ENCODE assay signal across 19 mouse cellular contexts in the genomic region with DNA sequence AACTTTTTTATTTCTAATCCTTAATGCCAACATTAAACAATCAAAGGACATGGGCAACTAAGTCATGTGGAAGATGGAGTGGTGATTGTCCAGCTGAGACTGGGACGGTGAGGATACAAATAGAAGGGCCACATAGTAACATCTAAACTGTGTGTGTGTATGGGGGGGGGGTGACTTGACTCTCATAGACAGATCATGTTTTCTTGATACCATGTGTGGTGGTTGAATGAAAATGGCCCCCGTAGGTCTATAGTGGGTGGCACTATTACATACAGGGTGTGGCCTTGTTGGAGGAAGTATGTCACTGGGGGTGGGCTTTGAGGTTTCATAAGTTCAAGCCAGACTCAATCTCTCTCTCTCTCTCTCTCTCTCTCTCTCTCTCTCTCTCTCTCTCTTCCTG.
DNase-seq lines count a peak whose midpoint lies in the region; ATAC-seq and TF ChIP-seq lines count a peak whose summit lies in the region.
"Had no signal": no experiment of that assay in that cellular context is flagged by ENCODE, and none has a peak within 500 bp of the region (broad histone marks: within the 10 kb centered on the region; RNA-seq: fewer than 3 reads in every experiment).

No protein-coding gene starts in this region.

- 75% methylated on average over 2 of the region's 2 CpGs for WGBS in heart, adult 2 months
- WGBS in hindbrain, embryonic 16.5 days, result 87% methylated on average over 2 of the region's 2 CpGs
- WGBS in hindbrain, embryonic 10.5 days, result 95% methylated on average over 2 of the region's 2 CpGs
- WGBS in kidney, embryonic 16.5 days, result 99% methylated on average over 2 of the region's 2 CpGs
- 54% methylated on average over 2 of the region's 2 CpGs for WGBS in lung, postnatal 0 days

- H3K4me2 ChIP-seq in hindbrain, embryonic 16.5 days (ENCODE audit: low read length), result no peak overlapping the region
- no peak overlapping the region for H3K4me2 ChIP-seq in kidney, embryonic 16.5 days (replicated peaks; ENCODE audit: low read depth, low read length)
- H3K4me2 ChIP-seq in lung, postnatal 0 days (replicated peaks; ENCODE audit: low read depth, low read length), result no peak overlapping the region
- H3K4me2 ChIP-seq: forebrain, embryonic 13.5 days; heart, embryonic 13.5 days; hindbrain, embryonic 15.5 days had no signal

- no peak for TF ChIP-seq EP300 in heart, adult 2 months (IDR thresholded peaks at IDR 0.05; ENCODE audit: insufficient read depth, low read depth, low read length)
- TF ChIP-seq EP300 in lung, postnatal 0 days (IDR thresholded peaks at IDR 0.05), result no peak

- peak overlapping the region; percentile 51 for H3K27ac ChIP-seq in heart, adult 2 months
- no peak overlapping the region for H3K27ac ChIP-seq in hindbrain, embryonic 16.5 days (ENCODE audit: low read depth, low read length)
- H3K27ac ChIP-seq in hindbrain, embryonic 10.5 days, result no peak overlapping the region
- no peak overlapping the region for H3K27ac ChIP-seq in kidney, embryonic 16.5 days (ENCODE audit: low read length)
- H3K27ac ChIP-seq in lung, postnatal 0 days (ENCODE audit: low read length), result 0 out of 2 replicates have a peak overlapping the region, but pooled peaks have one; percentile 7
- H3K27ac ChIP-seq: forebrain, embryonic 10.5 days; forebrain, embryonic 13.5 days; hindbrain, embryonic 15.5 days had no signal

- H3K79me2 ChIP-seq in heart, adult 2 months (replicated peaks; ENCODE audit: control insufficient read depth, insufficient read depth, low read length), result no peaks in the 10 kb centered on the region

- peaks cover 2% of the 10 kb centered on the region for H3K36me3 ChIP-seq in heart, adult 2 months (ENCODE audit: control insufficient read depth, insufficient read depth, low read length)
- no peaks in the 10 kb centered on the region for H3K36me3 ChIP-seq in hindbrain, embryonic 16.5 days (ENCODE audit: control insufficient read depth, insufficient read depth, low read length)
- H3K36me3 ChIP-seq in hindbrain, embryonic 10.5 days, result no peaks in the 10 kb centered on the region
- H3K36me3 ChIP-seq in kidney, embryonic 16.5 days (ENCODE audit: insufficient read depth, low read length), result no peaks in the 10 kb centered on the region
- H3K36me3 ChIP-seq in lung, postnatal 0 days (ENCODE audit: insufficient read depth, low read length), result no peaks in the 10 kb centered on the region
- H3K36me3 ChIP-seq: forebrain, embryonic 10.5 days; G1E; heart, embryonic 13.5 days; hindbrain, embryonic 15.5 days had no signal

- no peaks in the 10 kb centered on the region for H3K9me3 ChIP-seq in hindbrain, embryonic 16.5 days (ENCODE audit: control insufficient read depth, low read length)
- H3K9me3 ChIP-seq in hindbrain, embryonic 10.5 days, result no peaks in the 10 kb centered on the region
- no peaks in the 10 kb centered on the region for H3K9me3 ChIP-seq in kidney, embryonic 16.5 days (ENCODE audit: low read length)
- no peaks in the 10 kb centered on the region for H3K9me3 ChIP-seq in lung, postnatal 0 days (ENCODE audit: low read length)
- H3K9me3 ChIP-seq: forebrain, embryonic 10.5 days; forebrain, embryonic 13.5 days; G1E; heart, embryonic 13.5 days; hindbrain, embryonic 15.5 days had no signal

- no peak overlapping the region for H3K4me3 ChIP-seq in heart, adult 2 months
- no peak overlapping the region for H3K4me3 ChIP-seq in hindbrain, embryonic 16.5 days (ENCODE audit: low read length)
- no peak overlapping the region for H3K4me3 ChIP-seq in hindbrain, embryonic 10.5 days
- no peak overlapping the region for H3K4me3 ChIP-seq in kidney, embryonic 16.5 days (ENCODE audit: low read length)
- H3K4me3 ChIP-seq in lung, postnatal 0 days (ENCODE audit: low read depth, low read length), result no peak overlapping the region
- H3K4me3 ChIP-seq: forebrain, embryonic 10.5 days; forebrain, embryonic 13.5 days; heart, embryonic 13.5 days; hindbrain, embryonic 15.5 days had no signal

- H3K9ac ChIP-seq in heart, adult 2 months (ENCODE audit: low read depth, low read length), result no peak overlapping the region
- H3K9ac ChIP-seq in hindbrain, embryonic 16.5 days (ENCODE audit: low read depth, low read length), result no peak overlapping the region
- no peak overlapping the region for H3K9ac ChIP-seq in kidney, embryonic 16.5 days (replicated peaks; ENCODE audit: low read length)
- no peak overlapping the region for H3K9ac ChIP-seq in lung, postnatal 0 days (replicated peaks; ENCODE audit: low read depth)
- H3K9ac ChIP-seq: forebrain, embryonic 13.5 days; heart, embryonic 13.5 days; hindbrain, embryonic 15.5 days had no signal

- TF ChIP-seq CTCF in heart, adult 2 months (IDR thresholded peaks at IDR 0.05), result no peak
- TF ChIP-seq CTCF in lung, postnatal 0 days (IDR thresholded peaks at IDR 0.05), result no peak

- no peaks in the 10 kb centered on the region for H3K27me3 ChIP-seq in heart, adult 2 months (ENCODE audit: control insufficient read depth, insufficient read depth, low read length)
- H3K27me3 ChIP-seq in hindbrain, embryonic 16.5 days (replicated peaks; ENCODE audit: control insufficient read depth, insufficient read depth, low read length), result no peaks in the 10 kb centered on the region
- H3K27me3 ChIP-seq in hindbrain, embryonic 10.5 days (ENCODE audit: insufficient read depth, poor library complexity, severe bottlenecking), result no peaks in the 10 kb centered on the region
- H3K27me3 ChIP-seq in kidney, embryonic 16.5 days (ENCODE audit: insufficient read depth, low read length), result no peaks in the 10 kb centered on the region
- H3K27me3 ChIP-seq in lung, postnatal 0 days (replicated peaks; ENCODE audit: insufficient read depth, low read length), result no peaks in the 10 kb centered on the region
- H3K27me3 ChIP-seq: CH12.LX; forebrain, embryonic 13.5 days; hindbrain, embryonic 15.5 days; Patski had no signal

- no peak for DNase-seq in heart, adult 2 months
- no peak for DNase-seq in heart, adult 18-20 months
- DNase-seq in hindbrain, embryonic 10.5 days (ENCODE audit: low spot score), result no peak
- no peak for DNase-seq in kidney, postnatal 36 days
- DNase-seq in lung, postnatal 0 days (ENCODE audit: low spot score), result no peak
- no peak for DNase-seq in lung, postnatal 10 days
- DNase-seq: B cell, adult 2 months; cerebellum, adult 18-20 months; cerebellum, adult 9-10 months had no signal

- peak; percentile 30; the same call in 1 of the 2 replicates for ATAC-seq in hindbrain, embryonic 16.5 days
- 0 out of 2 replicates have a peak, but pooled peaks have one; percentile 49 for ATAC-seq in kidney, embryonic 16.5 days (ENCODE audit: low FRiP score, low TSS enrichment)
- peak; percentile 19; the same call in 1 of the 2 replicates for ATAC-seq in lung, postnatal 0 days
- ATAC-seq: inflammation-experienced regulatory T-cells, adult 6 months; Patski had no signal

- no peak for TF ChIP-seq POLR2A in heart, adult 2 months (IDR thresholded peaks at IDR 0.05; ENCODE audit: insufficient read depth, low read depth, low read length)

- H3K4me1 ChIP-seq in heart, adult 2 months (ENCODE audit: control insufficient read depth, insufficient read depth, low read length), result peaks cover 20% of the 10 kb centered on the region
- H3K4me1 ChIP-seq in hindbrain, embryonic 16.5 days (ENCODE audit: control insufficient read depth, insufficient read depth, low read depth, low read length), result no peaks in the 10 kb centered on the region
- no peaks in the 10 kb centered on the region for H3K4me1 ChIP-seq in hindbrain, embryonic 10.5 days (replicated peaks)
- peaks cover 9% of the 10 kb centered on the region for H3K4me1 ChIP-seq in kidney, embryonic 16.5 days (ENCODE audit: insufficient read depth, low read length)
- H3K4me1 ChIP-seq in lung, postnatal 0 days (ENCODE audit: insufficient read depth, low read depth, low read length), result peaks cover 2% of the 10 kb centered on the region; the same call in 1 of the 2 replicates
- H3K4me1 ChIP-seq: forebrain, embryonic 10.5 days; forebrain, embryonic 13.5 days; hindbrain, embryonic 15.5 days had no signal

- intact Hi-C loops in heart, adult 2 months (cut with DNase I), result no loop called here

Comparison
In these comparisons a context has a peak if more than half of its experiments do, and no peak if none do; other contexts are left out.
1. H3K27ac ChIP-seq: peak in heart, adult 2 months (single experiment) and lung, postnatal 0 days (single experiment); none in hindbrain, embryonic 16.5 days (single experiment), hindbrain, embryonic 10.5 days (single experiment) and kidney, embryonic 16.5 days (single experiment).
2. Peak in every context shown above with its lines, with median percentiles within 50 percentile points of each other: ATAC-seq.